Mouse (Mus musculus) liver, embryonic 16.5 days (tissue): ENCODE measurements around the gene Vmn2r27. TPM values are rescaled to one million over a fixed set of nuclear protein-coding genes. Genes with fewer than 3 reads are reported as not detected.

Experiments
- ATAC-seq: fragments of 200-750 bp; cut with Nextera tagmentation; 2 replicates; pipeline ENCODE4 v1.8.0; 2017; ENCODE audit warnings: low read depth, mild to moderate bottlenecking, moderate number of reproducible peaks, moderate library complexity
- H3K27ac ChIP-seq: fragments of 300-500 bp; sonication (generic); 2 replicates; pipeline ENCODE4 v1.5.1; 2014; ENCODE audit warnings: mild to moderate bottlenecking, low read length
- H3K27me3 ChIP-seq: fragments of 300-500 bp; sonication (generic); 2 replicates; pipeline ENCODE4 v1.6.1; 2014; ENCODE audit warnings: low read depth, low read length, mixed read lengths; ENCODE audit not compliant: control insufficient read depth, insufficient read depth
- H3K36me3 ChIP-seq: fragments of 300-500 bp; sonication (generic); 2 replicates; pipeline ENCODE4 v1.6.1; 2014; ENCODE audit warnings: mild to moderate bottlenecking; ENCODE audit not compliant: control insufficient read depth, insufficient read depth
- H3K4me1 ChIP-seq: fragments of 300-500 bp; sonication (generic); 2 replicates; pipeline ENCODE4 v1.6.1; 2014; ENCODE audit warnings: low read depth, low read length, mixed read lengths; ENCODE audit not compliant: control insufficient read depth
- H3K4me2 ChIP-seq: fragments of 300-500 bp; sonication (generic); 2 replicates; pipeline ENCODE4 v1.6.1; 2014; ENCODE audit warnings: low read depth, low read length, mixed read lengths
- H3K4me3 ChIP-seq: fragments of 300-500 bp; sonication (generic); 2 replicates; pipeline ENCODE4 v1.5.1; 2014; ENCODE audit warnings: low read depth, mild to moderate bottlenecking, low read length
- H3K9ac ChIP-seq: fragments of 300-500 bp; sonication (generic); 2 replicates; pipeline ENCODE4 v1.6.1; 2014; ENCODE audit warnings: low read depth, low read length
- H3K9me3 ChIP-seq: fragments of 300-500 bp; sonication (generic); replicated peaks from 2 replicates; pipeline ENCODE4 v1.6.1; 2016; ENCODE audit warnings: low read length; ENCODE audit not compliant: control insufficient read depth
- WGBS: fragments of 180-500 bp; shearing (Covaris S2); extraction: QIAGEN DNeasy Blood & Tissue Kit; methylation state at CpG from one replicate; pipeline ENCODE4 v1.1.7; 2014; ENCODE audit not compliant: insufficient replicate concordance; 5-methylcytosine and 5-hydroxymethylcytosine counted together
- polyA plus RNA-seq: library from polyadenylated mRNA; unstranded; fragments of >200 nt; fragmentation: Nextera tagmentation; extraction: Ambion mirVana; gene quantifications from 2 replicates; pipeline ENCODE4 v1.2.1, GENCODE M21; 2015

Gene Vmn2r27
- polyA plus RNA-seq, 1 experiment from 2014 or later, result not detected

DNA sequence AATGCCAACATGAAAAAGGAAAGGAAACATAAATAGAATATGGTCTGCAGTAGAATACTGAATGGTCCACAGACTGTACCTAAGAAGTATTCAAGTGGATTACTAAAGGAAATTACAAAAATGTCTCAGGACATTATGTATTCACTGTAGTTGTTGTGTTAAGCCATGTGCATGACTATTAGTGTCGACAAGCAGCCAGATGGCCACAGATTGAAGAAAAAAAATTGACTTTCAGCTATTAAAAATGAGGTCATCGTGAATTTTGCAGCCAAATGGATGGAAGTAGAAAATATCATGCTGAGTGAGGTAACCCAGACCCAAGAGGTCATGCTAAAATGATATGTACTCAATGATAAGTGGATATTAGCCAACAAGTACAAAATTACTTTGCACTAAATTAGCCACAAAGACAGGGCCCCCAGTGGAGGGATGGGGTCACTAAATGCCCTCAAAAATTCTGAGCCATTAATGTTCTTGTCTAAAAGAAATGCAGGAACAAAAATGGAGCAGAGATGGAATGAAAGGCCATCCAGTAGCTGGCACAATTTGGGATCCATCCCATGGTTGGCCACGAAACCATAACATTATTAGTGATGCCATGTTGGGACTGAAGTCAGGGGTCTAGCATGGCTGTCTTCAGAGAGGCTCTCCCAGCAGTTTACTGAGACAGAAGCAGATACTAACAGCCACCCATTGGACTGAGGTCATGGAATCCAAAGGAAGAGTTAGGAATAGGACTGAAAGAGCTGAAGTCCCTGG is 63.0 kb downstream of the Vmn2r27 start:
- no peak for ATAC-seq
- H3K36me3 ChIP-seq, result no peaks in the 10 kb centered on the region
- 50% methylated on average over 3 of the region's 3 CpGs for WGBS
- H3K4me2 ChIP-seq, result no peak overlapping the region
- no peak overlapping the region for H3K4me3 ChIP-seq
- H3K9ac ChIP-seq, result no peak overlapping the region
- no peaks in the 10 kb centered on the region for H3K4me1 ChIP-seq
- H3K9me3 ChIP-seq, result no peaks in the 10 kb centered on the region
- H3K27me3 ChIP-seq, result no peaks in the 10 kb centered on the region
- no peak overlapping the region for H3K27ac ChIP-seq

DNA sequence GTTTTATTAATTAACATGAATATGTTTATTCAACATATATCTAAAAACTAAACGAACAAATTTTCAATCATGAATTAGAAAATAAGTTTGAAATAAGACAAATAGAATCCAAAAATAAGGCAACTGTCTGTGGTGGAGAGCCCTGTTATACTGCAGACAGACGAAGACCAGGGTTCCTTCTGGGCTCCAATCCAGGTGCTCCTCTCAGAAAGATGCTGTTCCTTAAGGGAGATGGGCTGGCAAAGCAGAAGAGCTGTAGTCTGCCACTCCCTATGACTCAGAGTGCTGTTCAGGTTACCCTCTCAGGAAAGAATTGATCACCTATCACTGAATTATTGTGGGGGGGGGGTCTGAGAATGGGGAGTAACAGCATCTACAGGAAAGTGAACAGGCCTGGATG is 65.1 kb downstream of the Vmn2r27 start:
- Histone ChIP-seq H3K27ac (no peak overlapping the region), H3K36me3 (no peaks in the 10 kb centered on the region), H3K27me3 (no peaks in the 10 kb centered on the region), H3K4me2 (no peak overlapping the region), H3K9ac (no peak overlapping the region), H3K4me1 (no peaks in the 10 kb centered on the region), H3K9me3 (no peaks in the 10 kb centered on the region), H3K4me3 (no peak overlapping the region)
- no peak for ATAC-seq
- 52% methylated on average over 2 of the region's 2 CpGs for WGBS

DNA sequence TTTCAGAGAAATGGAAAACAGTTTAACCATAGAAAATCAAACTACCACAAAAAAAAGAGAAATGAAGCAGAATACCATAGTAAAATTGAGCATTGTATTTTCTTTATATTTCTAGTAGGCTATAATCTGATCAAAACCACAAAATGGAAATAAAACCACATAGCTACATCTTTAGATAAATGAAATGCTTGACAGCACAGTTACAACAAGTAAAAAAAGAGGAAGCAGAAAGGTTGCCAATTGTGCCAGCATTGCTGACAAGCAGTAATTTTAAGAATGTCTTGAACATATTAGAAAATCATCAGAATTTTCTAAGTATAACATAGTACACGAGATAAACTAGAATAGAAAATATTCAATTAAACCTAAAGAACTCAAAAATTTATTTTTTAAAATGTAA is 81.8 kb downstream of the Vmn2r27 start:
- Histone ChIP-seq H3K27ac (no peak overlapping the region), H3K4me1 (no peaks in the 10 kb centered on the region), H3K4me2 (no peak overlapping the region), H3K36me3 (no peaks in the 10 kb centered on the region), H3K4me3 (no peak overlapping the region), H3K9ac (no peak overlapping the region), H3K27me3 (no peaks in the 10 kb centered on the region), H3K9me3 (no peaks in the 10 kb centered on the region)
- WGBS, result 26% methylated on average over 1 of the region's 1 CpGs
- ATAC-seq, result no peak

Other genes starting within 250 kb of the Vmn2r27 start
- gene Vmn2r26, start 207.3 kb downstream of the Vmn2r27 start, polyA plus RNA-seq, result not detected in 2 replicates
- 0.36 and 0.50 TPM in 2 replicates for gene Cd163, start 72.8 kb upstream of the Vmn2r27 start, polyA plus RNA-seq
- 27.1 and 28.2 TPM in 2 replicates for gene Pex5, start 183.2 kb upstream of the Vmn2r27 start, polyA plus RNA-seq
- 4.9 and 5.1 TPM in 2 replicates for gene Clstn3, start 232.9 kb upstream of the Vmn2r27 start, polyA plus RNA-seq